Mouse (Mus musculus) A20 (cell line): ENCODE data around the gene Zscan10.

ENCODE experiments used
- DNase-seq: peaks from one replicate; pipeline ENCODE4 v3.0.0-alpha.2; 2011; ENCODE audit warnings: low read depth, low spot score

Zscan10 gene

DNA sequence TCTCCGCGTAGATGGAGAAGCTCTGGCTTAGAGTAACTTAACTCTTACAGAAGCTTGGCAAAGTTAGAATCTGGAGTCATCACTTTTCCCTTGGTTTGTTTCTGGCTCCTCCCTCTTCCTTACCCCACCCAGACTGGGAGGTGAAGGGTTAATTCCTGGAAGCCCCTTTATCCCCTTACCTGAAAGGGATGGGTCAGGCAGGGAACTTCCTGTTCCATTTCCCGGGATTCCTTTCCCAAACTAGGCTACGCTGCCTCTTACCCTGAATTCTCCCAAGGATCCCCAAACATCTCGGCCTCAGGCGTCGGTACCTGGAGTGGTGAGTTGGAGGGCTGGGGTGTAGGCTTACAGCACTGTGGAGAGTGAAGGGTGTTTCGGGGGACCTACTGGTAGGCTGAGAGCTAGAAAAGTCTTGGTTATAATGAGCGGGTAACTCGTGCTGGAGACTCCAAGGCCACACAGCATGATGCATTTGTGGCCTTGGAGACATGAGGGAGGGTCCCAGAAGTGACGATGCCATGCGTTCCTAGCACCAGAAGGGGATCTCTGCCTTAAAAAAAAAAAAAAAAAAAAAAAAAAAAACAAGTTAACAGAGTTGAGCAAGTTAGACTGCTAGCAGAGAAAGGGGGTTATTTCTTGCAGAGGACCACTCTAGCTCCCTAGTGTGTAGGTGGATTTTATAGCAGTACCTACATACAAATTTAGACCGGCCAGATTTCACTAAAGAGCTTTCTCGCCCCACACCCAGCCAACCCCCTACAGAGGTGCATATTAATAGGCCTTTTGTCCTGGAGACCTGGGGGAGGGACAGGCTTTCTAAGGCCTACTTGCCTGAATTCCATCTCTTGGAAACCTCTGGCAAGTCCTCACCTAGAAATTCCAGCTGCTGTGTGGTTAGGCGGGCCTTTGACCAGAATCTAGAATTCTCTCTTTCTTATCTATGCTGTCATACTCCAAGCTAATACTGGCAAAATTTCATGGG, at the start of gene Zscan10:
Gene Zscan10 (plus strand): TSS at position 216 of the 982 bp plus-strand sequence.
- DNase-seq: no peak

DNA sequence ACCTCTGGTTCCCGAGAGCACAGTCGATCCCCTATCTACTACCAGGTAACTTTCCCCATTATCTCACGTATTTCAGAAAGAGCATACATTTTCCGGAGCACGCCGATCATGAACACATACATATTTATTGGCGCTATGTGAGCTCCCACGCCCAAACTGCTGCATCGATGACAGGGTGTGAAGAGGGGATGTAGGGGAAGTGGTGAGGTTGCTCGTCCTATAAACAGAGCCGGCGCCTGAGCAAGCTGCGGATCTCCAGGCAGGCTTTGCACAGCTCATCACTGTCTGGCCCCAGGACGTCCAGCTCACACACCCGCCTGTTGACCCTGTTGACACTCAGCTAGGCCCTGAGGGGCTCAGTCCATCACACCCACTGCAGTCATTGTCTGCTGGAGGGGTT, 49.8 kb upstream of the Zscan10 start:
- peak; percentile 73 for DNase-seq

DNA sequence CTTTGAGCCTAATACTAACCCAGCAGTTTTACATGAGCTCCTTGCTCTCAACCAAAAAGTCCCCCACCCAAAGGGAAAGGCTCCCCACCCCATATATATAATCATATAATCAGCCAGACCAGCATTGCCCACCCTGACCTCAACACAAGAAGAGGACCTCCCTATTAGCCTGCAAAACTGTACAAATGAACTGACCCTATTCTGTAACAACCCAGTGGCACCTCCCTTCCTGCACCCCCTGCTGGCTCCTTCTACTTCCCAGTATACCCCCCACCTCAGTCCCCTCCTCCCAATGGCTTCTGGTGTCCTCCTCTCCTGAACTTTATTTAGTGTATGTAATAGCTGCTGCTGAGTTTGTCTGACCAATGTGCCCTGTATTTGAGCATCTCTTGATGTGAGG, 49.2 kb upstream of the Zscan10 start:
- DNase-seq: peak; percentile 29

DNA sequence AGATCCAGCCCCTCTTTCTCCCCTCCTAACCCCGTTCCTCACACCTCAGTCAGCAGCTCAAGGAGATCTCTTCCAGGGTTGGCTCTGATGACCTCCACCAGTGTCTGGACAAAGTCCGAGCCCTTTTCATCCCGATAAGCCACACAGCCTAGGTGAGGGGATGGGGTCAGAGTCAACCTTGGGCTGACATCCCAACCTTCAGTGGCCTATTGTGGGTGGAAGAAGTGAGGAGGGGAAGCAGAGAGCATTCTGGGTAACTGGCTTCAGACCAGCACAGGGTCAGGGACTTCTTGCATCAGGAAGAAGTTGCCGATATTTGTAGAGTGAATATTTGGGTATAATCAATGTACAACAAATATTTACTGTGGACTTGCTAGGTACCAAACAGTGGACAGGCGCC, 48.7 kb upstream of the Zscan10 start:
- DNase-seq: no peak

DNA sequence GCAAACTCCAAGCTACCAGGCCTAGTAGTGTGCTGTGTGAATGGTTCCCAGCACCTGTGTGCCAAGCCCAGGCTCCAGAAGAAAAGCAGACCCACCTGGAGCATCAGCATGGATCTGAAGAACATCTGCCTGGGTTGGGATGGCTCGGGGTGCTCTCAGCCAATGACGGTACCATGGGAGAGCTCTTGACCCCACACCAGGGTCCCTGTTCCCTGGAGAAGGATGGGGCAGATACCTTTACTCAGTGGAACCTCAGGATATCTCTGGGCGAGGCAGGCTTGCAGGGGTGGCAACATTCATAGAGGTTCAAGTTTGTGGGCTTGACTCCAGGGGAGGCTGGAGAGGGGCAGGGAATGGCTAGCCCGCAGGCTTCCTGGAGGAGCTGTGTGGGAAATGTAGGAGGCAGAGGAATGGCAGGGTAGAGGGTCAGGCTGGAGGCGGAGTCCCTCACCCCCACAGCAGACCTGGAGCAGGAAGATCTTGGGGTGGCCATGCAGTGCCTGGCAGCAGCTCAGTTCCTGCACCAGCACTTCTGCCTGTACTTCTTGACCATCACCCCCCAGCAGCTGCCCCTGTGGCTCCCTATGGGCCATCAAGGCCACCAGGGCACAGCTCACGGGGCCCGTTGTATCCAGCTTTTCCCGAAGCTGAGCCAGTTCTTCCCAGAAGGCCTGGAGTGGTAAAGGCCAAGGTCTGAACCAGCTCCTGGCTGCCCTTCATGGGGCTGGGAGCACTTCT, 47.6 kb upstream of the Zscan10 start:
- no peak for DNase-seq

DNA sequence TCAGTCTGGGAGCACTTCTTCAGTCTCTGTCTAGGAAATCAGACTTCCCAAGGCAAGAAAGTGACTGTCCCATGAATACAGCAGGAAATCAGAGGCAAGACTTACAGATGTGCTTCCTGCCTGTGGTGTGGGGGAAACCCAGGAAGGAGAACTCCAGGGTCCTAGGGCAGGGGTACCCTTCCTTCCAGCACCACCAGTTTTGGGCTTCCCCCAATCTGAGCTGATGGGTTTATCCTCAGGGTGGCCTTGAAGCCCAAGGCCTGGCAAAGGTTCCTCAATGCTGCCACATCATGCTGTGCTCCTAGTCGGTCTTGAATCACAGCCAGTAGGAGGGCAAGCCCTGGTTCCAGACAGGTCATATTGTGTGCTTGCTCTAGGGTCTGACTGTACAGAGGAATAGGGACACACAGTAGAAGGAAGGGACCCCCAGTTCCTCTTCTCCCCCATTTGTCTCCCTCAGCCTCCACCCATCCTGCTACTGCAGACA, 47.0 kb upstream of the Zscan10 start:
- no peak for DNase-seq

DNA sequence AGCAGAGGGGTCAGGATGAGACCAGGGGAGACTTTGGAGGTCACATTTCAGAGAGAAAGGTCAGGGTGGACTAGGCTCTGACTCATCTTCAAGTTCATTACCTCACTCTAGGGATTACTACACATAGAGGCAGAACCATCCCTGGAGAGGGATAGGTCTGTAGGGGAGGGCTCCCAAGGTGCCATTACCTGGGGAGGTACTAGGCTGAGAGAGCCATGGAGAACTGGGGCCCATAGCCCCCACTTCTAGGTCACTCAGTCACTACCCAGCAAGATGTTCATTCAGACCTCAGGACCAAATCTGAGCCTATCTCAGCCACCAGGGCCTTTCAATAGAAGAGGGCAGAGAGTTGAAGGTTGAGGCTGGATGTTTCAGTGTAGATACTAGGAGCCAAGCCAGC, 46.3 kb upstream of the Zscan10 start:
- DNase-seq: no peak

DNA sequence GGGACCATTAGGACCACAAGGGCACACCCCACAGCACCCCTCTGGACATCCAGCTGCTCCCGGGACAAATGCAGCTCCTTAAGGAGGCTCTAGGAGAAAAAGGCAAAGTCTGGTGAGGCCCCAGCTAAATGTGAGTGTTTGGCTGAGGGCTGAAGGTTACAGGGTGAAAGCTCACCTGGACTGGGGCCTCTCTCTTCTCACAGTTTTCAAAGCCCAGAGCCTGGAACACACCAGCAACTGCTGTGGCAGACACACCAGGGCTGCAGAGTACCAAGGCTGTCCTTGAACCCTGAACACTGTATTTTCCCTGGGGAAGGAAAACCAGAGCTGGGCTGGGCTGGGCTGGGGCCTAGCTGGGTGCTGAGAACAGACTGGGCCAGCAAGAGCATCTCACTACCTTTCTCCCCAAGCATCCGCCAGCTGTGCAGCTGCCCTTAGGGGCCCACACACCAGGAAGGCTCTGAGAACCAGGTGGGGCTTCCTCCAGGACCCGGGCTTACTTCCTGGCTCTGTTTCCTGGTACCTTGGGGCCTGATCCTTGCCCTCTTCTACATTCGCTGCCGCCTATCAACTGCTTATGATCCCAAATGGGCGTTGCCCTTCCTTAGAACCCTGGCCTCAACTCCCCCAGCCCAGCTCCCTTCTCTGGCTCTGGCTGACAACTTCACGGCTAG, 45.3 kb upstream of the Zscan10 start:
- DNase-seq: no peak

DNA sequence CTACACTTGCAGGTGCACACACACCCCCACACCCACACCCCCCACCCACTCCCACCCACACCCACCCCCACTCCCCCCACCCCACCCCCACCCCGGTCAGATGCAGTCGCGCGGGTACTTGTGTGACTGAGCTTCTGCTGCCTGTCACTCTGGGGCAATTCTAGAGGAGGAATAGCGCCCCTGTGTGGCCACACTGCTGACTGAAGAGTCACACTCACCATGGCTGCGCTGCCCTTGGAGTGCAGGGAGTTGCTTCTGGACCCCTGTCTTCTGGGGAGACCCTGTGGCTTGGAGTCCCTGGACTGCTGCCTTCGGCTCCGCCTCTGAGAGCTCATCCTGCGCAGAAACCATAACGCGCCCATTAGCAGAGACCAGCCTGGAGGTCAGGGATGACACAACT, 40.9 kb upstream of the Zscan10 start:
- DNase-seq: peak; percentile 63

DNA sequence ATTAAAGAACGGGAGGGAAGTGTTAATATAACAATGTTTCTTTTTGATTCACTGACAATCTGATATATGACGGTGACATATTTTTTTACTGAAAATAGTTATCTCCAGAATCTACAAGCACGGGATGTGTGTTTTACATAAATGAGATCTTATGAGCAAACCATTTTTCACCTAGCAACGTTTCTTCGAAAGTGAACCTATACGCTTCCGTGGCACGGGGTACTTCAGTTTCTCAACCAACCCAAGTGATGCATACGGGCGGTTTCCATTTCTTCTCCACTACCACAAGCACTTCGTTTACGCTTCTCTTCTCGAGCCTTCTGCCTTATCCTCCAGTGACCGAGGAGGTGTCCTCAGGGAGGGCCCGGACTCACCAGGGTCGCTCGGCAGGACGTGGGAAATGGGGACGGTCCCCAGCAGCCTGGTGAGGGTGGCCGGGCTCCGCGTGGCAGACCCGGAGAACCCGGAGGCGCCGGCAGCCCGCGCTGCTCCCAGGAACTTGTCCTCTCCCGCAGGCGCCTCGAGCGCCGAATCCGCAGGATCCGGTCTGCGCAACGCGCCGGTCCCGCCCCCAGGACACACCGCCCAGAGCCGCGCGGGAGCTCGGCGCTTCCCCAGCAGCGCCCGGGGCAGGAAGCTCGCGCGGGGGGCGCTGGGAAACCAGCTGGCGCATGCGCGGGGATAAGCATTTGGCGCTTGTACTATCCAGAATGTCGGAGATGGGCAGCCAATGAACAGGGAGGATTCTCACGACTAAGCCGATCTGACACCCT, 36.9 kb upstream of the Zscan10 start, which contains the start of gene Zfp213:
Gene Zfp213 (minus strand): TSS at position 644 of the 773 bp plus-strand sequence.
- DNase-seq: peak; percentile 96

DNA sequence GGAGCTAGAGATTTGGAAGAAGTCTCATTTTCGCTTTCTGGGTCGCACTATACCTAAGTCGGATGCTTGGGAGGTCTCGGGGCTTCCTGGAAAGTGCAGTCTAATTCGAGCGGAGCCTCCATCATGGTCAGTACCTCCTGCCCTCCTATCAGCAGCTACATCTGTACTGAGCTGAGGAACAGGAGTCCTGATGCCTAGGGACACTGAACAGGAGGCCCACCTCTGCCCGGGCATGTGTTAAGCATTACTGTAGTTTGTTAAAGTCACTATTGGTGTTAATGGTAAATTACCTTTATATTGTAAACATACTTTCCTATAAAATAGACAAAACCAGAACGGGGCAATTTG, 36.3 kb upstream of the Zscan10 start:
- DNase-seq: no peak

DNA sequence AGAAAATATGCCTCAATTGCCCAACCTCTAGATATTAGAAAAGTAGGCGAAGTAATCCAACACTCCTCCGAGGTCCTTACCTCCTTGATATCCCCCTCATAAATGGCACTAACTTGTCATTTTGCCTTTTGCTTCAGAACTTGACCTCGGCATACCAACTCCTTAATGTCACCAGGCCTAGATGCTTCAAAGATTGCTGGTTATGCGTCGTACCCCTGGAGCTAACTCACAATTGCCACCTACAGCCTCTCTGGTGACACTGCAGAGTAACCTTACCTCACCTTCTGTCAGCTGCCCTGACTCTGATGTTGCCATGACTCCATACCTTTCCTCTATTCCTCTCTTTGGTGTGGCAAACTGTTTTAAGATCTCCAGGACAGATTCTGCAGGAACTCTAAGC, 33.9 kb upstream of the Zscan10 start:
- peak; percentile 59 for DNase-seq

DNA sequence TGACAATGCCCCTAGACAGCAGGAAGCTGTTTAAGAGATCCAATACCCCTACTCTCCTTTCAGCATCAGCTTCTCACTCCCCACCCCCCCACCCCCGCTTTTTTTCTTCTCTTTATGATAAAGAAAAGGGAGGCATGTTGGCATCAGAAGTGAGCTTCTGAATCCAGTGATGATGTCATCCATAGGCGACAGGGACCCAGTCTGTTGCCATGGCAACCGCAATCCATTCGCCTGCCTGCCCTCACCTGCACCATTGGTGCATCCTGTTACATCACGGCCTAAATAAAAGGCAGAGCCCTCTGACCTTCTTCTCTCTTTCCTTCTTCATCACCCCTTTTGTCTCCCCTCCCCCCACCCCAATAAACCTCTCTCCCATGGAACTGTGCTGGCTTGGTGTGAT, 32.3 kb upstream of the Zscan10 start:
- DNase-seq: no peak

DNA sequence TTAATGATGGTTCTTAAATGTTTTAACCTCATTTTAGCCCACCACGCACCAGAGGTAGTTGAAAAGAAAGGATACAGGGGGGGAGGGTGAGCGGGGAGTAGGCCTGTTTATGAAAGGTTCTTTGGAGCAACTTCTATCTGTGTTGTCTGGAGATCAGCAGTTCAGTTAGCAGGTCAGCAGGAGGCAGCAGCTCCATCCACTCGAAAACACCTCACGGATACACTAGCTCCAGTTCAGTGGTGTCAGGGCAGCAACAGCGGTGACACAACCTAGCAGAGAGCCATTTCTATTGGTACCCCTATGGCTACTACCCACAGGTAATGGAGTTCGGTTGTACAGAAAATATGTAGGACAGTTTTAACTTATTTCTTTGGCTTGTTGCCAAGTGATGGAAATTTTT, 30.6 kb upstream of the Zscan10 start:
- peak; percentile 60 for DNase-seq

DNA sequence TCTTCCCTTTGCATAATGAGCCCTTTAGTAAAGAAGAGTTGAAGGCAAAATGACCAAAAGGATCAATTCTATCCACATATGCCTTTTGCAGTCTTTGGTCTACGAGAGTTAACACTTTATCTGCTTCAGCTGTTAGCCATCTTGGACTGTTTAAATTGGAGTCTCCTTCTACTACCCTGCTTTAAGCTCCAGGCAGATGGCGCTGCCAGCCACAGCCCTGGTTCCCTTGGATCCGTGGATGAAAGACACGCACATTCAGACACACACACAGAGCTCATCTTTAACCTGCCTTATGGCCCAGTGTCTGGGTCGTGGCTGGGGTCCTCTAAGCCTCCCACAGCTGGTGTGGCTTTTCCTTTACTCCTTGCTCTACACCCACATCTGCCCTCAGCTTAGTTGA, 29.6 kb upstream of the Zscan10 start:
- no peak for DNase-seq

DNA sequence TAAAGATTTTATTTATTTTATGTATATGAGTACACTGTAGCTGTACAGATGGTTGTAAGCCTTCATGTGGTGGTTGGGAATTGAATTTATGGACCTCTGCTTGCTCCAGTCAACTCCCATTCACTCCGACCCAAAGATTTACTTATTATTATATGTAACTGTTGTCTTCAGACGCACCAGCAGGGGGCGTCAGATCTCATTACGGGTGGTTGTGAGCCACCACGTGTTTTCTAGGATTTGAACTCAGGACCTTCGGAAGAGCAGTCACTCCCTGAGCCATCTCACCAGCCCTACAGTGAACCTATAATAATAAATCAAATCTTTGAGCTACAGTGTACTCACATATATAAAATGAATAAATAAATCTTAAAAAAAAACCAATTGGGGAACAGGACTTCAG, 28.6 kb upstream of the Zscan10 start:
- peak; percentile 53 for DNase-seq

DNA sequence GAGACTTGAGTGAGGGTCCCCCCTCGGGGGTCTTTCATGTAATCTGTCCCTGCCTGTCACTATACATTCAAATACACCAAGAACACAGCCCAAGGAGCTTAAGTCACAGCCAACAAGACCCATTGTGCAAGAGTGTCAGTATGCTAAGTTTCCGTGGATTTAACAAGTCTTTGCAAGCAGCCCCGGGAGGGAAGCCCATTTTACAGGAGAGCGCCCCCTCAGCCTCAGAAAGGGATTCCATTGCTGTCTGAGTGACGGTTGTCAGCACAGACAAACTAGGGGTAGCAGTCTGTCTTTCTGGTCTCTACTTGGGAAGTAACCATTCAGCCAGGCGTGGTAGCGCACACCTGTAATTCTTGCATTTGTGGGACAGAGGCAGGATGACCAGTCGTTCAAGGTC, 26.5 kb upstream of the Zscan10 start:
- no peak for DNase-seq

DNA sequence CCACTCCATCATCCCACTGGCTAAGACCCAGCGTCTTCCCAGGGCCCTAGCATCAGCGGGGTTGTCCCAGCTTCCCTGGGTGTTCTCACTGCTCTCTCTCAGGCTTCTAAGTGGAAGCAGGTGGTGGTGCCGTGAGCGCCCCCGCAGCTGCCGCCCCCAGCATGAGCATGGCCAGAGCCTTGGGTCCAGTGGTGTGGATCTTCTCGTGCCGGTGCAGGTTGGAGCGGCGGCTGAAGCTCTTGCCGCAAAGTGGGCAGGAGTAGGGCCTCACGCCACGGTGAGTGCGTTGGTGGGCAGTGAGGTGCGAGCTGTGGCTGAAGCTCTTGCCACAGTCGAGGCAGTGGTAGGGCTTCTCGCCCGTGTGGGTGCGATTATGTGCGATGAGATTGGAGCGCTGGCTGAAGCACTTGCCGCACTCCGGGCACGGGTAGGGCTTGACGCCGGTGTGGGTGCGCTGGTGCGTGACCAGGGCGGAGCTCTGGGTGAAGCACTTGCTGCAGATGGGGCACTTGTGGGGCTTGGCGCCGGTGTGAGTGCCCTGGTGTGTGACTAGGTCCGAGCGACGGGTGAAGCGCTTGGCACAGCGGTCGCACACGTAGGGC, 24.6 kb upstream of the Zscan10 start:
- peak; percentile 92 for DNase-seq

DNA sequence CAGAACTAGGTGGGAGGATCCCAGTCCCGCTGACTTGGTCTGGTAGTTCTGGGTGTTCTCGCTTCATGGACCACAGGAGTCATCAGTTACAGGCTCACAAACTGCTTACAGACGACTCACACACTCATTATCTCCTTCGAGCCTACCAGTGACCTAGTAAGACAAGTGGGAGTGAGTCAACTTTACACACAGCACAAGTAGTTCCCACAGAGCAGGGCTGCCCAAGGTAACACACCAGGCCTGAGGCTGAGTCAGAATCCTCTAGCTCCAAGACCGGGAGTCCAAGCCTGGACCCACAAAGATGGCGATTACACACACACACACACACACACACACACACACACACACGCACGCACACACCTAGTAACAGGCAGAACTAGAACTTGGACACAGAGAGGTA, 15.9 kb upstream of the Zscan10 start:
- DNase-seq: no peak

DNA sequence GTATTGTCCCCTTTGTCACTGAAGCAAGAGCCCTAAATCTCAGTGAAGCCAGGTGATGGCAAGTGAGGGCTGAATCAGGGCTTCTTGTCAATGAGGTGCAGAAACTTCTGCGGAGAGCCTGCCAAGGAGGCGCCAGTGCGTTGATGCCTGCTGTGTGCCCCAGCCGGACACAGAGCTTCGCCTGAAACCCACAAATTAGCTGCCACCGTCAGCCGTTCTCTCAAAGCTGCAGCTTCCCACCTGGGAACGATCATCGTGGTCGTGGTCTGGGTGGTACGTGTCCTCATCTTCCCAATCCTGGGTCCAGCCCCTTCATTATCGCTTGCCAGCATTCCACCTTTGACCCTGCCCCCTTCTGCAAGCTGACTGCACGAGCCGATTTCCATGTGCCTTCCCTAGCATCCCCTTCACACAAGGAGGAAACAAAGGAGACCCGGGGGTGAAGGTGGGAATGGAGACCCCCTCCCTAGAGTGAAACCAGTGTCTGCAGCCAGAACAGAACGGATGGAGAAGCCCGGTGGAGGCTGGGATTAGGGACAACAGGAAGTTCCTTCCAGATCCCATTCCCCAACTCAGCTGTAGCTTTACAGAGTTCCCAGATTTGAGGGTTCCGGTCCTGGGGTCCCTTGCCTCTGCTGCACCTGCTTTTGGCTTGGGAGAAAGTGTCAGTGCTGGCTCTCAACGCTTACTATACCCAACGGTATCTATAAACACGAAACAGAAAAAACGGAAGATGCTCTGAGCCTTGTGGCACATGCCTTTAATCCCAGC, 14.8 kb upstream of the Zscan10 start:
- no peak for DNase-seq
